Mouse (Mus musculus): Measurements from ENCODE around the gene Mrps36. TPM values are rescaled to one million over a fixed set of nuclear protein-coding genes. Genes with fewer than 3 reads are reported as not detected.

Mrps36 gene
- total RNA-seq, 2 experiments from 2014 or later = 99.2 to 100 TPM

Other genes with a start within 250 kb of the Mrps36 start
- not detected in 2 replicates for gene Ocln, start 191.9 kb downstream of the Mrps36 start, total RNA-seq (2015; ENCODE audit: low replicate concordance)
- not detected in 2 replicates for gene Ocln, start 191.9 kb downstream of the Mrps36 start, total RNA-seq (2017; ENCODE audit: low replicate concordance)
- gene Marveld2, start 127.7 kb downstream of the Mrps36 start, total RNA-seq (2015; ENCODE audit: low replicate concordance) = not detected in 2 replicates
- 0.39 and 1.1 TPM in 2 replicates for gene Marveld2, start 127.7 kb downstream of the Mrps36 start, total RNA-seq (2017; ENCODE audit: low replicate concordance)
- gene Ak6, start 93.7 kb downstream of the Mrps36 start, total RNA-seq (2015; ENCODE audit: low replicate concordance) = 132 and 133 TPM in 2 replicates
- gene Ak6, start 93.7 kb downstream of the Mrps36 start, total RNA-seq (2017; ENCODE audit: low replicate concordance) = 47.4 and 85.9 TPM in 2 replicates
- 23.5 and 29.9 TPM in 2 replicates for gene Rad17, start 93.6 kb downstream of the Mrps36 start, total RNA-seq (2015; ENCODE audit: low replicate concordance)
- 19.7 and 21.6 TPM in 2 replicates for gene Rad17, start 93.6 kb downstream of the Mrps36 start, total RNA-seq (2017; ENCODE audit: low replicate concordance)
- gene Taf9, start 93.1 kb downstream of the Mrps36 start, total RNA-seq (2015; ENCODE audit: low replicate concordance) = 14.4 and 42.8 TPM in 2 replicates
- 12.3 and 30.6 TPM in 2 replicates for gene Taf9, start 93.1 kb downstream of the Mrps36 start, total RNA-seq (2017; ENCODE audit: low replicate concordance)
- 0.42 and 6.5 TPM in 2 replicates for gene Ccdc125, start 74.9 kb downstream of the Mrps36 start, total RNA-seq (2015; ENCODE audit: low replicate concordance)
- 4.7 and 8.2 TPM in 2 replicates for gene Ccdc125, start 74.9 kb downstream of the Mrps36 start, total RNA-seq (2017; ENCODE audit: low replicate concordance)
- gene Cdk7, start 13.7 kb downstream of the Mrps36 start, total RNA-seq (2015; ENCODE audit: low replicate concordance) = 4.3 and 19.3 TPM in 2 replicates
- gene Cdk7, start 13.7 kb downstream of the Mrps36 start, total RNA-seq (2017; ENCODE audit: low replicate concordance) = 9.4 and 23.6 TPM in 2 replicates
- gene Cenph, start 31.2 kb upstream of the Mrps36 start, total RNA-seq (2015; ENCODE audit: low replicate concordance) = 75.5 and 87.6 TPM in 2 replicates
- gene Cenph, start 31.2 kb upstream of the Mrps36 start, total RNA-seq (2017; ENCODE audit: low replicate concordance) = 44.6 and 60.3 TPM in 2 replicates
- 339 and 351 TPM in 2 replicates for gene Ccnb1, start 41.9 kb upstream of the Mrps36 start, total RNA-seq (2015; ENCODE audit: low replicate concordance)
- gene Ccnb1, start 41.9 kb upstream of the Mrps36 start, total RNA-seq (2017; ENCODE audit: low replicate concordance) = 507 and 678 TPM in 2 replicates
- 46.1 and 53.0 TPM in 2 replicates for gene Slc30a5, start 88.8 kb upstream of the Mrps36 start, total RNA-seq (2015; ENCODE audit: low replicate concordance)
- gene Slc30a5, start 88.8 kb upstream of the Mrps36 start, total RNA-seq (2017; ENCODE audit: low replicate concordance) = 33.9 and 47.9 TPM in 2 replicates